In genomic region chr16:11008162-11008991, GRCm38 (mm10) we compare ENCODE assay signal across 8 mouse cellular contexts. TPM values are rescaled to one million over a fixed set of nuclear protein-coding genes. Genes with fewer than 3 reads are reported as not detected.
DNase-seq lines count a peak whose midpoint lies in the region; ATAC-seq and TF ChIP-seq lines count a peak whose summit lies in the region.

No protein-coding gene starts in this region.

- no peaks in the 10 kb centered on the region for H3K9me3 ChIP-seq in heart, embryonic 15.5 days (replicated peaks)
- H3K9me3 ChIP-seq in stomach, embryonic 15.5 days, result no peaks in the 10 kb centered on the region

- peaks cover 12% of the 10 kb centered on the region for H3K4me1 ChIP-seq in embryonic fibroblast, embryonic 13.5 days (ENCODE audit: control insufficient read depth, insufficient read depth, low read length)
- H3K4me1 ChIP-seq in heart, embryonic 15.5 days (replicated peaks), result peaks cover 47% of the 10 kb centered on the region
- peaks cover 24% of the 10 kb centered on the region for H3K4me1 ChIP-seq in stomach, embryonic 15.5 days

- ATAC-seq in heart, embryonic 15.5 days (replicated peaks; ENCODE audit: insufficient number of reproducible peaks, insufficient read depth, low FRiP score, low read depth), result peak; percentile 85
- ATAC-seq in stomach, embryonic 15.5 days (ENCODE audit: insufficient read depth, low FRiP score, low read depth), result peak; percentile 89
- no peak for ATAC-seq in CD4-positive, CD25-positive, alpha-beta regulatory T cell, adult 4 months

- peak overlapping the region; percentile 96 for H3K27ac ChIP-seq in embryonic fibroblast, embryonic 13.5 days (ENCODE audit: insufficient read depth, low read length)
- peak overlapping the region; percentile 90 for H3K27ac ChIP-seq in heart, embryonic 15.5 days
- peak overlapping the region; percentile 96 for H3K27ac ChIP-seq in stomach, embryonic 15.5 days

- intact Hi-C loops in left cerebral cortex, postnatal 4 days (cut with DNase I), result no loop called here

- peak; percentile 66 for TF ChIP-seq POLR2A in embryonic fibroblast, embryonic 13.5 days (IDR thresholded peaks at IDR 0.05; ENCODE audit: low read depth, low read length)

- H3K4me3 ChIP-seq in embryonic fibroblast, embryonic 13.5 days (ENCODE audit: insufficient read depth, low read length), result peak overlapping the region; percentile 11; the same call in 1 of the 2 replicates
- 0 out of 2 replicates have a peak overlapping the region, but pooled peaks have one; percentile 20 for H3K4me3 ChIP-seq in heart, embryonic 15.5 days
- peak overlapping the region; percentile 7 for H3K4me3 ChIP-seq in stomach, embryonic 15.5 days (replicated peaks)

- H3K27me3 ChIP-seq in heart, embryonic 15.5 days, result no peaks in the 10 kb centered on the region
- no peaks in the 10 kb centered on the region for H3K27me3 ChIP-seq in stomach, embryonic 15.5 days (replicated peaks)

- DNase-seq in left cerebral cortex, postnatal 4 days, result peak; percentile 72
- DNase-seq in left cerebral cortex, adult 8-10 months (ENCODE audit: low spot score in 2 of 2), result no peak
- DNase-seq in kidney, postnatal 10 days, result peak; percentile 93
- peak; percentile 89 to 94 for DNase-seq in lung, postnatal 4 days

- peak overlapping the region; percentile 13; the same call in 1 of the 2 replicates for H3K9ac ChIP-seq in heart, embryonic 15.5 days
- no peak overlapping the region for H3K9ac ChIP-seq in stomach, embryonic 15.5 days

- 27% methylated on average over 15 of the region's 15 CpGs for whole genome bisulfite sequencing in heart, embryonic 15.5 days
- 21% methylated on average over 15 of the region's 15 CpGs for WGBS in stomach, embryonic 15.5 days

- TF ChIP-seq CTCF in embryonic fibroblast, embryonic 13.5 days (IDR thresholded peaks at IDR 0.05; ENCODE audit: borderline replicate concordance, insufficient read depth, low read length), result no peak

- peak overlapping the region; percentile 33 for H3K4me2 ChIP-seq in heart, embryonic 15.5 days
- H3K4me2 ChIP-seq in stomach, embryonic 15.5 days, result peak overlapping the region; percentile 44

- no peaks in the 10 kb centered on the region for H3K36me3 ChIP-seq in heart, embryonic 15.5 days
- H3K36me3 ChIP-seq in stomach, embryonic 15.5 days, result no peaks in the 10 kb centered on the region

RNA-seq across cellular contexts. Expression of gene Snn, which starts 52.4 kb away (rescaled TPM):
- total RNA-seq in left cerebral cortex, postnatal 4 days (2021), result 100 to 1,000 TPM; 269 to 310 TPM
- 100 to 1,000 TPM; 174 to 204 (median 186) TPM for total RNA-seq in left cerebral cortex, adult 8-10 months (2022)
- 25.5 and 28.0 TPM in 2 replicates for polyA plus RNA-seq in embryonic fibroblast, embryonic 13.5 days (2011; ENCODE audit: insufficient read length, low read depth, missing spikeins)
- polyA plus RNA-seq in heart, embryonic 15.5 days (2015; fragmentation: Nextera tagmentation; extraction: Ambion mirVana), result 34.0 and 43.3 TPM in 2 replicates
- 28.8 and 30.0 TPM in 2 replicates for polyA plus RNA-seq in stomach, embryonic 15.5 days (2015; fragmentation: Nextera tagmentation; extraction: Ambion mirVana)
- polyA plus RNA-seq in CD4-positive, CD25-positive, alpha-beta regulatory T cell, adult 4 months (2017; shearing (Covaris generic)), result 1 to 10 TPM; 1.3 to 3.5 TPM

RNA-seq across cellular contexts. Expression of gene Litaf, which starts 57.6 kb away (rescaled TPM):
- 10 to 100 TPM; 12.1 to 13.8 TPM for total RNA-seq in left cerebral cortex, postnatal 4 days (2021)
- total RNA-seq in left cerebral cortex, adult 8-10 months (2022), result 10 to 100 TPM; 18.7 to 24.5 (median 21.6) TPM
- 88.1 and 97.9 TPM in 2 replicates for polyA plus RNA-seq in embryonic fibroblast, embryonic 13.5 days (2011; ENCODE audit: insufficient read length, low read depth, missing spikeins)
- 66.8 and 75.0 TPM in 2 replicates for polyA plus RNA-seq in heart, embryonic 15.5 days (2015; fragmentation: Nextera tagmentation; extraction: Ambion mirVana)
- 96.0 and 100 TPM in 2 replicates for polyA plus RNA-seq in stomach, embryonic 15.5 days (2015; fragmentation: Nextera tagmentation; extraction: Ambion mirVana)
- 10 to 100 TPM; 47.2 to 61.2 TPM for polyA plus RNA-seq in CD4-positive, CD25-positive, alpha-beta regulatory T cell, adult 4 months (2017; shearing (Covaris generic))

Comparison
In these comparisons a context has a peak if more than half of its experiments do, and no peak if none do; other contexts are left out.
1. DNase-seq: peak in left cerebral cortex, postnatal 4 days (single experiment), kidney, postnatal 10 days (single experiment) and lung, postnatal 4 days (2 of 2); none in left cerebral cortex, adult 8-10 months (0 of 2).
2. Peak in every context shown above with its lines, with median percentiles within 50 percentile points of each other: H3K27ac ChIP-seq and H3K4me3 ChIP-seq.